Mouse (Mus musculus) heart, postnatal 0 days (tissue): ENCODE data around the gene Poc1b. TPM values are rescaled to one million over a fixed set of nuclear protein-coding genes. Genes with fewer than 3 reads are reported as not detected.

ENCODE experiments used
- ATAC-seq: fragments of 200-750 bp; cut with Nextera tagmentation; 2 replicates; pipeline ENCODE4 v1.8.0; 2017; ENCODE audit warnings: low read depth, moderate number of reproducible peaks, moderate library complexity; ENCODE audit not compliant: insufficient read depth
- DNase-seq: peaks from one replicate; pipeline ENCODE4 v3.0.0-alpha.2; 2016; ENCODE audit warnings: low spot score
- H3K27ac ChIP-seq: fragments of 300-500 bp; sonication (generic); 2 replicates; pipeline ENCODE4 v1.5.1; 2014; ENCODE audit warnings: low read depth, mild to moderate bottlenecking
- H3K27me3 ChIP-seq: fragments of 300-500 bp; sonication (generic); 2 replicates; pipeline ENCODE4 v1.6.1; 2014; ENCODE audit warnings: low read length, mixed read lengths; ENCODE audit not compliant: control insufficient read depth, insufficient read depth
- H3K36me3 ChIP-seq: fragments of 300-500 bp; sonication (generic); replicated peaks from 2 replicates; pipeline ENCODE4 v1.6.1; 2014; ENCODE audit warnings: low read length, mixed read lengths; ENCODE audit not compliant: control insufficient read depth, insufficient read depth
- H3K4me1 ChIP-seq: fragments of 300-500 bp; sonication (generic); 2 replicates; pipeline ENCODE4 v1.6.1; 2014; ENCODE audit warnings: antibody characterized with exemption; ENCODE audit not compliant: control insufficient read depth, insufficient read depth
- H3K4me2 ChIP-seq: fragments of 300-500 bp; sonication (generic); 2 replicates; pipeline ENCODE4 v1.6.1; 2014; ENCODE audit warnings: low read depth, mild to moderate bottlenecking, low read length, moderate library complexity
- H3K4me3 ChIP-seq: fragments of 300-500 bp; sonication (generic); 2 replicates; pipeline ENCODE4 v1.5.1; 2014; ENCODE audit warnings: low read depth, low read length
- H3K9ac ChIP-seq: fragments of 300-500 bp; sonication (generic); replicated peaks from 2 replicates; pipeline ENCODE4 v1.6.1; 2014; ENCODE audit warnings: low read depth, low read length, mixed read lengths
- H3K9me3 ChIP-seq: fragments of 300-500 bp; sonication (generic); replicated peaks from 2 replicates; pipeline ENCODE4 v1.6.1; 2016; ENCODE audit warnings: low read length; ENCODE audit not compliant: control insufficient read depth
- CTCF ChIP-seq: IDR thresholded peaks from 2 replicates; pipeline ENCODE4 v1.5.1; 2016; ENCODE audit warnings: antibody characterized with exemption, control low read depth, low read depth
- EP300 ChIP-seq: IDR thresholded peaks from 2 replicates; pipeline ENCODE4 v1.6.1; 2016; ENCODE audit warnings: antibody characterized with exemption, low read depth
- WGBS: fragments of 180-500 bp; shearing (Covaris S2); extraction: QIAGEN DNeasy Blood & Tissue Kit; methylation state at CpG from one replicate; pipeline ENCODE4 v1.1.7; 2014; 5-methylcytosine and 5-hydroxymethylcytosine counted together
- polyA plus RNA-seq: library from polyadenylated mRNA; unstranded; fragments of >200 nt; fragmentation: Nextera tagmentation; extraction: Ambion mirVana; gene quantifications from 2 replicates; pipeline ENCODE4 v1.2.1, GENCODE M21; 2015
- total RNA-seq: library from RNA; depleted of rRNA; stranded (reverse); fragments of >200 nt; gene quantifications from 2 replicates; pipeline ENCODE4 v1.2.3, GENCODE M21; 2014; ENCODE audit warnings: low replicate concordance

Gene Poc1b
- total and polyA plus RNA-seq, 2 experiments from 2014 or later = 3.2 to 5.2 TPM

DNA sequence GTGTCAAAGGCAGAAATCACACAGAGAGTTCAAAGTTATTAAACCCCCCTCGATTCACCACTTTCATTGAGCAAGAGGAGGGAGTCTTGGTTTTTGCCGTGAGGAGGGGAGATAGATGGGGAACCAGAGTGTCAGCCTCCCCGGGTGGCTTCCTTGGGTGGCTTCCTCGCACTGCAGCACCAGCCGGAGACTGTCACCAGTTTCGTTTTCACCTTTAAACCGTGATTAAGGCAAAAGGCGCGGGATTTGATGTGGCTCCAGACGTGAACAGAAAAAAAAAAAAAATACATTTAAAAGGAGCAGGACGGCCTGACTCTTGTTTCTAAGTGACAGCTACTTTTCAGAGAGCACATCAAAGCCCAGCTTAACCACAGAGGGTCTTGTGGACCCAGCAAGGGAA is 97.7 kb downstream of the Poc1b start:
- Histone ChIP-seq H3K4me2 (peak overlapping the region; percentile 74), H3K27me3 (no peaks in the 10 kb centered on the region), H3K27ac (peak overlapping the region; percentile 66), H3K9ac (peak overlapping the region; percentile 70), H3K36me3 (no peaks in the 10 kb centered on the region), H3K4me3 (peak overlapping the region; percentile 34), H3K4me1 (peaks cover 5% of the 10 kb centered on the region; the same call in 1 of the 2 replicates), H3K9me3 (no peaks in the 10 kb centered on the region)
- 4% methylated on average over 11 of the region's 11 CpGs for WGBS
- peak; percentile 70 for ATAC-seq
- DNase-seq = peak; percentile 63
- no peak for TF ChIP-seq EP300
- no peak for TF ChIP-seq CTCF

GRCm38 (mm10) chr10:99207121-99207520 is 100.3 kb downstream of the Poc1b start:
- H3K4me3 ChIP-seq = no peak overlapping the region
- H3K9me3 ChIP-seq = no peaks in the 10 kb centered on the region
- H3K4me2 ChIP-seq = no peak overlapping the region
- ATAC-seq = no peak
- peaks cover 5% of the 10 kb centered on the region; the same call in 1 of the 2 replicates for H3K4me1 ChIP-seq
- H3K9ac ChIP-seq = no peak overlapping the region
- TF ChIP-seq EP300 (no peak), CTCF (no peak)
- no peaks in the 10 kb centered on the region for H3K36me3 ChIP-seq
- DNase-seq = no peak
- H3K27ac ChIP-seq = no peak overlapping the region
- WGBS = 52% methylated on average over 2 of the region's 2 CpGs
- no peaks in the 10 kb centered on the region for H3K27me3 ChIP-seq

GRCm38 (mm10) chr10:99209146-99209800 is 102.4 kb downstream of the Poc1b start:
- Histone ChIP-seq H3K9ac (no peak overlapping the region), H3K4me2 (no peak overlapping the region), H3K9me3 (no peaks in the 10 kb centered on the region), H3K4me3 (no peak overlapping the region), H3K27me3 (no peaks in the 10 kb centered on the region), H3K36me3 (no peaks in the 10 kb centered on the region), H3K4me1 (no peaks in the 10 kb centered on the region), H3K27ac (no peak overlapping the region)
- DNase-seq (no peak), ATAC-seq (no peak)
- WGBS = 73% methylated on average over 13 of the region's 13 CpGs
- TF ChIP-seq EP300 (no peak), CTCF (no peak)

DNA sequence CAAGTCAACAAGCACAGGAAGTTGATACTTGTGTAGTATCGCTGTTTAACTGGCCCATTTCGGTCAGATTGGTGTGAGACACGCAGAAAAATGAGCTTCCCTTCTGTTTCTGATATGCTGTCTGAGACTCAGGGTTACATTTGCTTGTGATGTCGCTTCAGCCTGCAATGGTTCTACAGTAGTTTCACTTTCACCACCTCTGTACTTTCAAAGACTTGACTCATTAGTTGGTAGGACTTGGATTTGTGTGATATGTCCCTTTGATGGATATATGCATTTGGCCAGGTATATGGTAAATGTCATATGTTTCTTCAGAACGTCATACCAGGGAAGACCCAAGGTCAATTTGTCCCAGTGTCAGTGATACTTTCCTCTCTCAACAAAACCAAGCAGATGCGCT is 104.2 kb downstream of the Poc1b start:
- no peak for TF ChIP-seq CTCF
- no peak for TF ChIP-seq EP300
- H3K4me1 ChIP-seq = no peaks in the 10 kb centered on the region
- WGBS = 91% methylated on average over 6 of the region's 6 CpGs

DNA sequence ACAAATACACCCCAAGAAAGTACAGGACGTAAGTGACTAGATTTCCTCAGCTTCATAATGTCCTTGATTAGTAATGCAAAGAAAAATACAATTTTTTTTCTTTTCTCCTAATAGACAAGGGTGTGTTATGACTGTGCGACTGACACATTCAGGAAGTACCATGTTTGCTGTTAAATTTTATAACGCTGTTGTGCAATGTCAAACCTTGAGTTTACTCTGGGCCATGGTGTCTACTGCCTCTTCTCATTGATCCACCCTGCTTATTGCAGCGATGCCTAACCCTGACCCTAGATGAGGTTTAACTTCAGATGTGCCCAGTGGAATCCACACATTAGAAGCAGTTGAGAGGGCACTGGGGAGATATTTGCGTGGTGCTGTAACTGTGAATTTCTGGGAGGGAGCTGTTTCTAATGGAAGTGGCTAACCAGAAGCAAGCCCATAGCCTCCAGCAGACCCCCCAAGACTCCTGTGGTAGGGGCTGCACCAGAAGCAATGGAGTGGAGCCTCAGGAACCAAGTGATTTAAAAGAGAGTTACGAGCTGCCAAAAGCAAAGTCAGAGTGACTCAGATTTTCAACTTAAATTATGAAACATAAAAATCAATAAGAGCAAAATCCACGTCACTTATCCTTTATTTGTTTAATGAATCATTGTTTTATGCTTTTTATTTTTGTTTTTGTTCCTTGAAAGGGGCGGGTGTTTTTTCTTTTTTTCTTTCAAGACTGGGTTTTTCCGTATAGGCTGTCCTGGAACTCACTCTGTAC is 104.8 kb downstream of the Poc1b start:
- Histone ChIP-seq H3K9ac (no peak overlapping the region), H3K27ac (no peak overlapping the region), H3K36me3 (no peaks in the 10 kb centered on the region), H3K9me3 (no peaks in the 10 kb centered on the region), H3K4me1 (no peaks in the 10 kb centered on the region), H3K4me3 (no peak overlapping the region), H3K27me3 (no peaks in the 10 kb centered on the region), H3K4me2 (no peak overlapping the region)
- ATAC-seq = no peak
- no peak for DNase-seq
- 89% methylated on average over 9 of the region's 9 CpGs for WGBS
- no peak for TF ChIP-seq EP300

More for the DNA sequence above, 104.2 kb downstream of the Poc1b start:
- Histone ChIP-seq H3K4me3 (no peak overlapping the region), H3K9me3 (no peaks in the 10 kb centered on the region), H3K4me2 (no peak overlapping the region), H3K27me3 (no peaks in the 10 kb centered on the region), H3K27ac (no peak overlapping the region), H3K36me3 (no peaks in the 10 kb centered on the region), H3K9ac (no peak overlapping the region)
- DNase-seq = no peak
- no peak for ATAC-seq
